Comparison of ENCODE assay signal across 17 mouse cellular contexts in the genomic region with DNA sequence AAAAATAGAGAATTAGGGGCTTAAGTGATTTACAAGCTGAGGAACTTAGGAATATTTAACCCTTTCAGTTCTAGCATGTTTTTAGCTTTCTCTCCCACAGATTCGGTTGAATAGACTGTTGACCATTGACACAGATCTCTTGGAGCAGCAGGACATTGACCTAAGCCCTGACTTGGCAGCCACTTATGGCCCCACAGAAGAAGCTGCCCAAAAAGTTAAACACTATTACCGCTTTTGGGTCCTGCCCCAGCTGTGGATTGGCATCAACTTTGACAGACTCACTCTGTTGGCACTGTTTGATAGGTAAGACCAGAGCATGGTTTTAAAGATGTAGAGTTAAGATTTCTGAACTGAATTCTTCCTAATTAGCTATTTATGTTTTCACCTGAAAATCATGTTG.
"Had no signal": no experiment of that assay in that cellular context is flagged by ENCODE, and none has a peak within 500 bp of the region (broad histone marks: within the 10 kb centered on the region; RNA-seq: fewer than 3 reads in every experiment).

No protein-coding gene starts in this region.

- H3K27ac ChIP-seq: kidney, embryonic 15.5 days; layer of hippocampus, adult 2 months; limb, embryonic 10.5 days; limb, embryonic 13.5 days; liver, embryonic 14.5 days; macrophage; midbrain, embryonic 12.5 days; midbrain, embryonic 15.5 days; neural tube, embryonic 13.5 days; stomach, embryonic 15.5 days had no signal

- H3K27me3 ChIP-seq: kidney, embryonic 15.5 days; limb, embryonic 13.5 days; midbrain, embryonic 12.5 days; midbrain, embryonic 15.5 days; neural tube, embryonic 13.5 days; stomach, embryonic 15.5 days had no signal

- H3K4me3 ChIP-seq: kidney, embryonic 15.5 days; layer of hippocampus, adult 2 months; limb, embryonic 10.5 days; limb, embryonic 13.5 days; midbrain, embryonic 12.5 days; midbrain, embryonic 15.5 days; neural tube, embryonic 13.5 days; stomach, embryonic 15.5 days had no signal

- H3K4me1 ChIP-seq: limb, embryonic 10.5 days; midbrain, embryonic 12.5 days; midbrain, embryonic 15.5 days; stomach, embryonic 15.5 days had no signal

- DNase-seq: layer of hippocampus, adult 9-11 months; liver, postnatal 0 days; lung, embryonic 14.5 days; retina, postnatal 1 day; right cerebral cortex, postnatal 25 days; spleen, adult 18-20 months; thymus, postnatal 25 days had no signal
